Mouse (Mus musculus) C2C12 (cell line): ENCODE results near the gene Cdiptos.

Source experiments
- CTCF ChIP-seq: IDR thresholded peaks from one replicate; pipeline ENCODE4 v1.5.1; 2011; ENCODE audit not compliant: control insufficient read depth, insufficient read depth, insufficient read length
- MYOD1 ChIP-seq: IDR thresholded peaks from one replicate; pipeline ENCODE4 v1.6.1; 2011; ENCODE audit warnings: low read depth; ENCODE audit not compliant: control insufficient read depth, insufficient read length

GRCm38 (mm10) chr7:127020901-127021562 is 45.1 kb upstream of the Cdiptos start, which contains the start of the genes Gm42742 and Prrt2:
- no peak for TF ChIP-seq CTCF
- no peak for TF ChIP-seq MYOD1
